Mouse (Mus musculus): Measurements from ENCODE around the gene Cyp2j13. TPM values are rescaled to one million over a fixed set of nuclear protein-coding genes. Genes with fewer than 3 reads are reported as not detected.
"Not testable (repeated sequence)": the region's sequence is repeated elsewhere in the genome, so short reads cannot be mapped to it uniquely, and the experiment has no call there.

Cyp2j13 gene
- total RNA-seq (2015; ENCODE audit: low replicate concordance) (not detected in 2 replicates), total RNA-seq (2017; ENCODE audit: low replicate concordance) (not detected in 2 replicates)

GRCm38 (mm10) chr4:96077261-96078125 is at the start of gene Cyp2j13:
Gene Cyp2j13 (minus strand): TSS chr4:96077546.
- no peak for ATAC-seq (replicated peaks; ENCODE audit: low FRiP score, poor library complexity, severe bottlenecking)

GRCm38 (mm10) chr4:96096841-96097240 is 19.5 kb upstream of the Cyp2j13 start:
- ATAC-seq (replicated peaks; ENCODE audit: low FRiP score, poor library complexity, severe bottlenecking), result no peak

GRCm38 (mm10) chr4:96091869-96092268 is 14.5 kb upstream of the Cyp2j13 start:
- ATAC-seq (replicated peaks; ENCODE audit: low FRiP score, poor library complexity, severe bottlenecking), result no peak

- ATAC-seq (replicated peaks; ENCODE audit: low FRiP score, poor library complexity, severe bottlenecking), result not testable (repeated sequence)
Measured at GRCm38 (mm10) chr4:96089356-96090048, 12.2 kb upstream of the Cyp2j13 start.

- ATAC-seq (replicated peaks; ENCODE audit: low FRiP score, poor library complexity, severe bottlenecking), result no peak
Measured at GRCm38 (mm10) chr4:96078308-96078707, 962 bp upstream of the Cyp2j13 start.

- ATAC-seq (replicated peaks; ENCODE audit: low FRiP score, poor library complexity, severe bottlenecking), result no peak
Measured at GRCm38 (mm10) chr4:96062045-96062444, 15.3 kb downstream of the Cyp2j13 start.

GRCm38 (mm10) chr4:96060106-96060505 is 17.2 kb downstream of the Cyp2j13 start:
- ATAC-seq (replicated peaks; ENCODE audit: low FRiP score, poor library complexity, severe bottlenecking), result no peak

- no peak for ATAC-seq (replicated peaks; ENCODE audit: low FRiP score, poor library complexity, severe bottlenecking)
Measured at GRCm38 (mm10) chr4:96028412-96028811, 48.9 kb downstream of the Cyp2j13 start.

- ATAC-seq (replicated peaks; ENCODE audit: low FRiP score, poor library complexity, severe bottlenecking), result no peak
Measured at GRCm38 (mm10) chr4:96022803-96023202, 54.5 kb downstream of the Cyp2j13 start.

- ATAC-seq (replicated peaks; ENCODE audit: low FRiP score, poor library complexity, severe bottlenecking), result no peak
Measured at GRCm38 (mm10) chr4:96016875-96017274, 60.5 kb downstream of the Cyp2j13 start.

- ATAC-seq (replicated peaks; ENCODE audit: low FRiP score, poor library complexity, severe bottlenecking), result not testable (repeated sequence)
Measured at GRCm38 (mm10) chr4:95982221-95982620, 95.1 kb downstream of the Cyp2j13 start.

Other genes with a start within 250 kb of the Cyp2j13 start
- gene Hook1, start 110.3 kb downstream of the Cyp2j13 start, total RNA-seq (2015; ENCODE audit: low replicate concordance), result 1.3 and 7.2 TPM in 2 replicates
- gene Hook1, start 110.3 kb downstream of the Cyp2j13 start, total RNA-seq (2017; ENCODE audit: low replicate concordance), result 12.1 and 13.5 TPM in 2 replicates
- not detected in 2 replicates for gene Cyp2j12, start 63.6 kb upstream of the Cyp2j13 start, total RNA-seq (2015; ENCODE audit: low replicate concordance)
- not detected in 2 replicates for gene Cyp2j12, start 63.6 kb upstream of the Cyp2j13 start, total RNA-seq (2017; ENCODE audit: low replicate concordance)
- gene Cyp2j7, start 159.1 kb upstream of the Cyp2j13 start, total RNA-seq (2015; ENCODE audit: low replicate concordance), result not detected in 2 replicates
- not detected in 2 replicates for gene Cyp2j7, start 159.1 kb upstream of the Cyp2j13 start, total RNA-seq (2017; ENCODE audit: low replicate concordance)

Measured in erythroid progenitor cell, adult 5-6 weeks (primary cell).